Mouse (Mus musculus): Measurements from ENCODE around the gene Adam23.

DNA sequence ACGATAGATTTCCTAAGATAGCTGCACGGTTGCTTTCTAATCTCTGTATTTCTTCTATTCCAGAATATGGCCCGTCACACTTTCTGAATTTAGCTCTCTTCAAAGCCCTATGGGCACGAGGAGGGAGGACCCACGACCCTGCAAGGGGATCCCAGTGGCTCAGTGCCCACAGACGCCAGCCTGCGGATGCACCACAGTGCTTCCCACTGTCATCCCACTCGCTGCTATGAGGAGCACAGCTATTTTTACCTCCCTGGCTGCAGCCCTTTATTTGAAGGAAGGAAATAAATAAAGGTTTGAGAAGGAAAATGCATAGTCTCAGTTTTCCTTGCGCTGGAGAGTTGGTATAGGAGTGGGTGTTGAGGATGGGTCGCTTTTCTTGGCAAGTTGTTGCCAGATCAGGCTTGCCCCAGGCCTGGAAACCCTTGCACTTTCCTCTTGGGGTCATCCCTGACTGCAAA is 512 bp upstream of the Adam23 start:
- TF ChIP-seq POLR2A (IDR thresholded peaks at IDR 0.05; ENCODE audit: extremely low read depth, insufficient read depth, low read length) (no peak), CTCF (IDR thresholded peaks at IDR 0.05; ENCODE audit: low read depth, low read length) (no peak)

Measured in liver, adult 2 months (tissue).